Mouse (Mus musculus) cerebral cortex, adult 2 months (tissue): ENCODE measurements around the gene Spred2.

Source experiments
- WGBS: fragments of 180-500 bp; shearing (Covaris S2); methylation state at CpG from one replicate; pipeline ENCODE4 v1.1.7; 2018; 5-methylcytosine and 5-hydroxymethylcytosine counted together

Gene Spred2

DNA sequence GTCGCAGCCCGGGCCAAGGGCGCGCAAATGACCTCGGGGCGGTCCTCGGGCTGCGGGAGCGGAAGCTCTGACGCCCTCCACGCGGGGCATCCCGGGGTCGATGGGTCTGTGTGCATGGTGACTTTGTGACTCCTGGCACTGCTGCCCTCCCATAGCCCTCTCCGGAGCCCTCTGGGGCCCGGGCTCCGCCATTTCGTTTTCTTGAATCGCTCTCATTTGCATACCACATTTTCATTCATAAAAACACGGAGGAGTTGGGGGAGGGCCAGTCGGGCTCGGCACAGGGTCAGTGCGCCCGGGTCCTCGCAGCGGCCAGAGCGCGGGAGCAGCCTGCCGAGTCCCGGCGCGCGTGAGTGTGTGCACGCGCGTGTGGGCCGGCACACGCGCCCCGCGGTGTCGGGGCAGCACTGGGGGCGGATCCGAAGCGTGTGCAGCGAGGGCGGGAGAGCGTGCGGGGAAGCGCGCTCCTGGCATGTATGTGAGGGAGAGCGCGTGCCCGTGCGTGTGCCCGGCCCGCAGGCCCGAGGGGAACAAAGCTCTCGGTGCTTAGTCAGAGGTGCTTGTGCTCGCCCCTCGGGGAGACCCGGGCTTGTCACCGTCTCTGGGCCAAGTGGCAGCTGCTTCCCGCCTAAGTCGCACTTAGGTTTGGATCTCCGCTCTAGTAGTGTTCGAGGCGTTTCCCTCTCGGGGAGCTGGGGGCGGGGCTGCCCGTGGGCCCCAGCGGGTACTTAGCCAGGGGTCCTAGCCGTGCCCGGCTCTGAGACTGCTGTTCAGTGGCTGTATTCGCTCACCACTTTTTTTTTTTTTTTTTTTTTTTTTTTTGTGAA, 1.2 kb downstream of the Spred2 start:
- WGBS, result under 1% methylated on average over 68 of the region's 75 CpGs

- WGBS, result 4% methylated on average over 15 of the region's 15 CpGs
These were observed 2.0 kb downstream of the Spred2 start for GRCm38 (mm10) chr11:19925976-19926842.

DNA sequence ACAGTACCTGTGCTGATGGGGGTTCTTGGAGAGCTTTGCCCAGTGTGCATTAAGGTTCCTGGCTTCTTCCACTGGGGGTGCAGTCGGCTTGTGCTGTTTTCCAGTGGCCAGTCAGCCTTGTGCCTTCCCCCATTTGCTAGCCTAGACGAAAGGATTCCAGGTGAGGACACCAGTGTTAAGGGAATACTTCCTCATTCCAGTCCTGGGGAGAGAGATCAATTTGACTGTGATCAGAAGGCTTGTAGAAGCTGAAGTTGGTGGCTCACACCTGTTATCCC, 2.6 kb downstream of the Spred2 start:
- 48% methylated on average over 2 of the region's 2 CpGs for WGBS

DNA sequence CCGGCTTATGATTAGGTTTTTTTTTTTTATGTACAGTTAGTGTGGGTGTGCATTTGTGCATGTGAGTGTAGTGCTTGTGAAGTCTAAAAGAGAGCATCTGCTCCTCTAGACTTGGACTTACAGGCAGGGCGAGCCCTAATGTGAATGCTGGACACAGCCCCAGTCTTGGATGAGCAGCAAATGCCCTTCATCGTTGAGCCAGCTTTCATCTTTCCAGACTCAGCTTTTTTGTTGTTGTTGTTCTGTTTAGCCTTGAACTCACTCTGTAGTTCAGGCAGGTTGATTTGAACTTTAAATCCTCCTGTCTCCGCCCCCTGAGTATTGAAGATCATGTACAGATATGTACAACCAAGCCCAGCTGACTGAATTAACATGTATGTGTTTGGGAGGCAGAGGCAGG, 4.5 kb downstream of the Spred2 start:
- WGBS, result 57% methylated on average over 4 of the region's 4 CpGs

DNA sequence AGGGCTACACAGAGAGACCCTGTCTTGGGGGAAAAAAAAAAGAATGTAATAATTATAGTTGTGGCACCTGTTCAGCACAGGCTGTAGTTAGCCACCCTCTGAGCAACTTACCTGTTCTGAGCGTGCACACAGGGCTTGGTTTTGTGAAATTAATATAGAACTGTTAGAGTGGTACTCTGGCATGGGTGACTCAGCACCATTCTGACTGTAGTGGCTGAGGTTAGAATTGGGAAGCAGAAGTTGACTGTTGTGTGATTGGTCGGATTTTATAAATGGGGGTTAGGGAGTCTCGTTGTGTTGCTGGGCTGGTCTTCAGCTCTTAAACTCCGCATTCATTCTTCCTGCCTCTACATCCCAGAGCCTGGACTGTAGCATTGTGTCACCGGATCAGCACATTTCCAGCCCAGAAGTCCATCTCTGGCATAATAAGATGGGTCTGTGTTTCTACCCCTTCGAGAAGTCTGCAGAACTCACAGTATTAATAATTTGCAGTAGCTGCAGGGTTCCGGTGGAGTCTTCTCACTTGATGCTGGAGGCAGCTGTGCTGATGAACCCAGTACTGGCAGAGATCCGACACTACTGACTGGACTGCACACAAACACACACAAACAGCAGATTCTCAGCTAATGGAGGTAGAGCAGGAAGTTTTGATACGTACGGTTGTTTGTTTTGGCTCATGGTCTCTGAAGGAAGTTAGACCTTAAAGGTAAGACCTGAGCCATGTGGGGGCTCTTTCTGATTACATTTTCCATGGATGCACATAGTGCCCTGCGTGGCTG, 5.1 kb downstream of the Spred2 start:
- 34% methylated on average over 11 of the region's 11 CpGs for WGBS

DNA sequence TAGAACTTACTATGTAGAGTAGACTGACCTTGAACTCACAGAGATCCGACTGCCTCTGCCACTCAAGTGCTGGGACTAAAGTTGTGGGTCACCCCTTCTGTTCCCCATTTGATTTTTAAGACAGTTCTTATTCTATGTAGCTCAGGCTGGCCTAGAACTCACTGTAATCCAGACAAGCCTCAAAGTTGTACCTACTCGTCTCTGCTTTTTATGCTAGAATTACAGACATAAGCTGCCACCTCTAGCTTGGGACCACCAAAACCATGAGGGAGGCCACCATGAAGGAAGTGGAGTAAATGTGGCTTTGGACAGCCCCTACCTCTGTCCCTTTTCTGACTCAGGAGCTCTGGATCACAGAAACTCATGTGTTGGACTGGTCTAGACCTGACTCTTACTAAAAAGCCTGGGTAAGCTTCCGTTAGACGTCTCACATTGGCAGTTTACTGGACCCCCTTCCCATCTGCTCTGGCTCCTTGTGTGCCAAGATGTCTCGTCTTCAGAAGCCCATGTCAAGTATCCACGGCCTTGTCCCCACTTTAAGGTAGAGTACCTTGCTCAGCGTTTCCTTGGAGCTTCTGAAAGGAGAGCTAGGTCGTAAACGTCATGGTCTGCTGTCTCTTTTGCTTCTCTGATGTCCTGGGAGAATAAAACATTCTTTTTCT, 7.5 kb downstream of the Spred2 start:
- WGBS, result 82% methylated on average over 9 of the region's 9 CpGs

DNA sequence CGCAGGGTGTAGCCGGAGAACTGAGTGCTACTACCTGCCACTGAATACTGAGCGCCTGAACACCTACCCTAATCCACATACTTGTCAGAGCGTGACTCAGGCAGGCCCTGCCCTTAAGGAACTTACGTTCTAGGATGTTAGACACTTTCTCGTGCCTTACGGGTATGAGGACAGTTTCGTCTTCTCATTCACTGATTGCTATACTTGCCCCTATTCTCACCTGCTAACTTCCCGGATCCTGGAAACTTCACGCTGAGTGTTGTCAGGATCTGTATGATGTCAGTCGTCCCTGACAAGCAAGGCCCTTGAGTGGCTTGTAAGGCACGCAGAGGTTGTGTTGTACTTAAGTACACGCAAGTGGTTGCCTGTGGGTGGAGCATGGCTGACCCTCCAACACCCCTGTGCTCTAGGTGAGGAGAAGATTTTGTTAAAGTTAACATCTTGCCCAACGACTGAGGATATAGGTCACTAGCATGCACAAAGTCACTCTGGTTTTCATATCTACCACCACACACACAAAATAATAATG, 8.9 kb downstream of the Spred2 start:
- 88% methylated on average over 14 of the region's 14 CpGs for WGBS

GRCm38 (mm10) chr11:19935524-19936354, 11.6 kb downstream of the Spred2 start:
- WGBS, result 35% methylated on average over 7 of the region's 7 CpGs

DNA sequence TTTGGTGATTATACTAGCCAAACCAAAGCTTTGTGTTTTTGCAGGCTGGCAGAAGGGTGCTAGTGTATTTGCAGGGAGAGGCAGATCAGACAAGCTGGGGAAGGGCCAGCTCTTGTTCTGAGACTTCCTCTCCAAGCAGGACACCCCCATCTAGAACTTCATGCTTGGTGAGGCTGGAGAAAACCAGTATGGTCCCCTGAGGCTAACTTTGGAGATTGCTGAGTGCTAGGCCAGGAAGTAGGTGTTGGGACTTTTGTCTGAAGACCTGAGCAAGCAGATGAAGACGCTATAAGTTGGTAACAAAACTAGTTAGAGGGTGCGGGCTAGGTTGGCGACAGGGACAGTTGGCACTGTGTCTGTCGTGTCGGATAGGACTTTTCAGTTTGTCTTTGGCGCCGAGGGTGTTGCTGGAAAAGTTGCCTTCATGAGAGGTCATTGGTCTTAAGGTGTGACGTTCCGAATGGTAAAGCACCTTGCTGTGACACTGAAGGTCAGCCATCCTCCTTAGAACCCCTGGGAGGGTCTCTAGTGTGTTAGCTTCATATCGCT, 14.4 kb downstream of the Spred2 start:
- 91% methylated on average over 10 of the region's 10 CpGs for WGBS

DNA sequence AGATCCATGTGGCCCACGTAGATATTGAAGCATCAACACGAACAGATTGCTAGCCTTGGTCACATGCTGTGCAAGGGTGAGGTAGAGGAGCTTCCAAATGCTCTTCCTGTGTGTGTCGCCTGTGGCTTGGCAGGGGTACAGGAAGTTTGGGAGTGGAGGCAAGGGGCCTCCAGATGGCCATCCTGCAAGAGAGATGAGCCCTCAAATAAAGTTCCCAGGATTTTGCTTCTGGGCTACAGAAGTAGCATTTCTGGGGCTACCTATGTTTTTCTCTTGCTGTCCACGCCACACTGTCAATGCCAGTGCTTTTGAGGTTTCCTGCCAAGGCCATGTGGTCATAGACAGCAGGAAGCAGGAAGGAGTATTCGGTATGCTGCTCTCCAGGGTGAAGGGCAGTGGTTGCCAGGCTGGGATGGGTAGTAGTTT, 15.1 kb downstream of the Spred2 start:
- 31% methylated on average over 5 of the region's 5 CpGs for WGBS

GRCm38 (mm10) chr11:19939831-19940230, 15.7 kb downstream of the Spred2 start:
- 69% methylated on average over 8 of the region's 8 CpGs for WGBS

GRCm38 (mm10) chr11:19941156-19941777, 17.1 kb downstream of the Spred2 start:
- WGBS, result 75% methylated on average over 12 of the region's 12 CpGs

DNA sequence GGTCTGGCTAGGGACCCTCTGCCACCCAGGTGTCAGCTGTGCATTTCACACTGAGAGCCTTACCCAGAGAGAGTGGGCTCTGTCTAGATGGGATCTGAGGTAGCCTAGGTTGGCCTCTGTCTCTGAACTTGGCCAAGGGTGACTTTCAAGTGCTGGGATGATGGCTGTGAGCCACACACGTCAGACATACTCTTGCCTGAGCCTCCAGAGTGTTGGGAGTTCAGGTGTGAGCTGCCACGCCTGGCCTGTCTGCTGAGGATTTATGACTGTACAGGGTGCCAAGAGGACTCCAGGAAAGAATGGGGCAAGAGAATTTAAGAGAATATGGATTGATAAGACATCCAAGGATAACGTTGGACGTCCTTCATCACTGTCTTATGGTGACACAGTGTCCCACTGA, 17.8 kb downstream of the Spred2 start:
- WGBS, result 68% methylated on average over 4 of the region's 4 CpGs

DNA sequence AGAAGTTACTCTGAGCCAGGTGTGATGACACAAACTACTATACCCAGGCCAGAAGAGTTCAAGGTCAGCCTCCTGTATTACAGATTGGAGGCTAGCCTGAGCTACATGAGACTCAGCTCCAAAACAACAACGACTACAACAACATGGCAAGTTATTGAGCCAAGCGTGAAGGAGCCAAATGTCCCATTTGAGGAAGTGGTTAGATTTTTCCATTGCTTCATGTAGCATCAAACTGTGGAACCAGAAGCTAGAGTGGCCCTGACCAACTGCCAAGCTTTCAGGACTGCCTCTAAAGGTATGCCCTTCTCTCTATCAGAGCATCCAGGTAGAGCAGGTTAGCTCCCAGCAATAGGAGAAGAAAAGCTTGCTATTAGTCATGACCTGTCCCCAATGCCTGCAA, 19.6 kb downstream of the Spred2 start:
- WGBS, result 78% methylated on average over 2 of the region's 2 CpGs

DNA sequence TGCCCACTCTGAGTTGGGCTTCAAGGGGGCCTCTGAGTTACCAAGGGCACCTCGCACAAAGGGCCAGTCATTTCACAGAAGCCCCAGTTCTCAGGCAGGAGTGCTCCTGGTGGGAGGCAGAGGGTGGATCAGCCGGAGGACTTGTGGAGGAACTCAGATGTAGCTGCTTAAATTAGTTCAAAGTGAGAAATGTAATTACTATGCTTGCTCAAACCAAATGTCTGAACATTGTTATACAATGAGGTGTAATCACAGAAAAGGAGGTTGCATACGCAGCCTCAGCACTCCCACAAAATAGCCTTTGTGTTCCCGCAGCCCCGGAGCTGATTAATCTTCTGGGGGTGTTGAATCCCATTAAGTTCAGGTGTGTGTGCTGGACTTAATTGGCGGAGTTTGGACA, 20.5 kb downstream of the Spred2 start:
- WGBS, result 34% methylated on average over 6 of the region's 6 CpGs

GRCm38 (mm10) chr11:19946721-19947120, 22.5 kb downstream of the Spred2 start:
- WGBS, result 59% methylated on average over 7 of the region's 7 CpGs

DNA sequence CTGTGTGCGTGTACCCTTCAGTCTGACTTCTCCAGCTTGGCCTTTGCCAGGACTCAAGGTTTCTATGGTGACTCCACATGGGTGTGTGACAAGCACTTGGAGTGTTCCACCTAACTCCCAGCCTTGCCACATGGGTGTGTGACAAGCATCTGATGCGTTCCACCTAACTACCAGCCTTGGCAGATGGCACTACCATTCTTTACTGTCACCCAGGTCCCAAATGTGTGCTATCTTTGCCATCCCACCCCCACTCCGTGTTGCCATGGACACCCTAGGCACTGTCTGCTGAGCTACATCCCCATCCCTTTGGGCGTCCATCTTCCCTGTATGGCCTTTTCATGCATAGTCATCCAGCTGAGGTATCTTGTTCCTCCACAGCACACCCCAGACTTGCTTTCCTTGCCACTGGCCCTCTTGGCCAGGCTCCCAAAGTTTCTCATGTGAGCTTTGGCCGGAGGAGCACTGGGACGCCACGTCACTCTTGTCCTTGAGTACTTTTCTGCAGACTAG, 23.5 kb downstream of the Spred2 start:
- WGBS, result 51% methylated on average over 7 of the region's 7 CpGs

DNA sequence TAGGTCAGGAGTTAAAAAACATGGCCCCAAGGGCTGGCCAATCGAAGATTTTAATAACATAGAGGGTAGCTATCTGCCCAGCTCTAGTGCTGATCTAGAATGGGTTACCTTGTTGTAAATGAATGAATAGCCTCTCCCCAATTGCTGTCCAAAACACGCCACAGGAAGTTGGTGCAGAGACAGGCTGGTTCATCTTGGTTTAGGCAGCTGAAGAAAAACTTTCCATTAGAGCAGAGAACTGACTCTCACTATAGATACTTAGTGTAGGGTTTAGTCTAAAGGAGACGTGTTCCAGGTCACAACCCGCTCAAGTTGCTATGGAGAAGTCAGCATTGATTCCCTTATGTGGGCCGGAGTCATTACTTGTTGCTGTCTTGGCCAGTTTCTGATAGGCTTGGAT, 25.6 kb downstream of the Spred2 start:
- 68% methylated on average over 5 of the region's 5 CpGs for WGBS

GRCm38 (mm10) chr11:19950169-19950568, 26.0 kb downstream of the Spred2 start:
- 42% methylated on average over 8 of the region's 8 CpGs for WGBS

DNA sequence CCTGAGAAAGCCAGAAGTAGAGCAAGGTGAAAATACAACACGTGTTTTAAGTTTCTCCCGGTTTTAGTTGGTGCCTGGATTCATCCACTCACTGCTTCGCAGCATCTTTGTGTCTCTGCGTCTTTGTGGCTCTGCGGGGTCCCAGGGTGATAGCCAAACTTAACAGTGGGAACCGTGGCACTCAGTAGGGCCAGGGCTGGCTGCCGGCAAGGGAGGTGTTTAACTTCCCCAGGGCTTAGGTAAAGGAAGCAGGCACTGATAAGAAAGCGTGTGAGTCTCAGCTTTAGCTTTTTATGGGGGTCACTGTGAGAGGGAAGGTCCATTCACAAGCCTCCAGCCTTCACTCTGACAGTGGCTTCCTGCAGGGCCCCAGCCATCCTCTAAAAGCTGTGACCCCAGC, 28.8 kb downstream of the Spred2 start:
- 65% methylated on average over 8 of the region's 8 CpGs for WGBS
